Mouse (Mus musculus) midbrain, embryonic 11.5 days (tissue): ENCODE results near the gene Olfr328. TPM values are rescaled to one million over a fixed set of nuclear protein-coding genes. Genes with fewer than 3 reads are reported as not detected.
"Not testable (repeated sequence)": the region's sequence is repeated elsewhere in the genome, so short reads cannot be mapped to it uniquely, and the experiment has no call there.

Experiments
- ATAC-seq: fragments of 200-750 bp; cut with Nextera tagmentation; 2 replicates; pipeline ENCODE4 v1.8.0; 2017; ENCODE audit warnings: moderate TSS enrichment, moderate library complexity; ENCODE audit not compliant: low FRiP score
- DNase-seq: peaks from one replicate; pipeline ENCODE4 v3.0.0; 2015; ENCODE audit warnings: low spot score; ENCODE audit errors: missing footprints
- H3K27ac ChIP-seq: fragments of 300-500 bp; sonication (generic); 2 replicates; pipeline ENCODE4 v1.5.1; 2014; ENCODE audit warnings: low read depth, low read length
- H3K27me3 ChIP-seq: fragments of 300-500 bp; sonication (generic); 2 replicates; pipeline ENCODE4 v1.6.1; 2014; ENCODE audit warnings: mild to moderate bottlenecking, low read length, moderate library complexity, mixed read lengths; ENCODE audit not compliant: control insufficient read depth, insufficient read depth
- H3K36me3 ChIP-seq: fragments of 300-500 bp; sonication (generic); 2 replicates; pipeline ENCODE4 v1.6.1; 2014; ENCODE audit warnings: mild to moderate bottlenecking, low read length, moderate library complexity, mixed read lengths; ENCODE audit not compliant: control insufficient read depth, insufficient read depth
- H3K4me1 ChIP-seq: fragments of 300-500 bp; sonication (generic); 2 replicates; pipeline ENCODE4 v1.6.1; 2014; ENCODE audit warnings: low read length; ENCODE audit not compliant: control insufficient read depth, insufficient read depth
- H3K4me2 ChIP-seq: fragments of 300-500 bp; sonication (generic); 2 replicates; pipeline ENCODE4 v1.6.1; 2014; ENCODE audit warnings: mild to moderate bottlenecking, moderate library complexity
- H3K4me3 ChIP-seq: fragments of 300-500 bp; sonication (generic); 2 replicates; pipeline ENCODE4 v1.5.1; 2014; ENCODE audit warnings: low read depth, low read length
- H3K9ac ChIP-seq: fragments of 300-500 bp; sonication (generic); 2 replicates; pipeline ENCODE4 v1.6.1; 2014; ENCODE audit warnings: low read length
- H3K9me3 ChIP-seq: fragments of 300-500 bp; sonication (generic); 2 replicates; pipeline ENCODE4 v1.6.1; 2016; ENCODE audit warnings: low read length; ENCODE audit not compliant: control insufficient read depth
- WGBS: fragments of 180-500 bp; shearing (Covaris S2); extraction: QIAGEN DNeasy Blood & Tissue Kit; methylation state at CpG from one replicate; pipeline ENCODE4 v1.1.7; 2014; 5-methylcytosine and 5-hydroxymethylcytosine counted together
- polyA plus RNA-seq: library from polyadenylated mRNA; unstranded; fragments of >200 nt; fragmentation: Nextera tagmentation; extraction: Ambion mirVana; gene quantifications from 2 replicates; pipeline ENCODE4 v1.2.1, GENCODE M21; 2014

Gene Olfr328
- polyA plus RNA-seq, 1 experiment from 2014 or later = 0.04 TPM

DNA sequence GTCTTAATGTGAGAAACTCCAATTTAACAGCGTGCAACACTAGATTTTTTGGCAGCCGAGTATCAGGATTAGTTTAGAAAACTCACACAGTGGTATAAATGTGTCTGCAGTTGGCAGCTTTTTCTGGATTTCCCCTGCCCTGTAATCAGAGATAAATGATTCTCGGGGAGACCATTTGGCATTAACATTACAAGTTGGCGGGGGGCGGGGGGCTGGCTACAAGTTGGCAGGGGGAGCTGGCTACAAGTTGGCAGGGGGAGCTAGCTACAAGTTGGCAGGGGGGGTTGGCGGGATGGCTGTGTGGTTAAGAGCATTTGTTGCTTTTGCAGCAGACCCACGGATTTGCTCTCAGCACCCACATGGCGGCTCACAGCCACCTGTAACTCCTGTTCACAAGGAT lies 23.2 kb upstream of the Olfr328 start:
- no peak overlapping the region for H3K27ac ChIP-seq
- H3K4me3 ChIP-seq = no peak overlapping the region
- no peaks in the 10 kb centered on the region for H3K27me3 ChIP-seq
- DNase-seq (peak; percentile 62), ATAC-seq (no peak)
- H3K36me3 ChIP-seq = no peaks in the 10 kb centered on the region
- WGBS = 86% methylated on average over 8 of the region's 8 CpGs
- H3K4me1 ChIP-seq = no peaks in the 10 kb centered on the region
- no peak overlapping the region for H3K9ac ChIP-seq
- H3K9me3 ChIP-seq = no peaks in the 10 kb centered on the region
- H3K4me2 ChIP-seq = no peak overlapping the region

DNA sequence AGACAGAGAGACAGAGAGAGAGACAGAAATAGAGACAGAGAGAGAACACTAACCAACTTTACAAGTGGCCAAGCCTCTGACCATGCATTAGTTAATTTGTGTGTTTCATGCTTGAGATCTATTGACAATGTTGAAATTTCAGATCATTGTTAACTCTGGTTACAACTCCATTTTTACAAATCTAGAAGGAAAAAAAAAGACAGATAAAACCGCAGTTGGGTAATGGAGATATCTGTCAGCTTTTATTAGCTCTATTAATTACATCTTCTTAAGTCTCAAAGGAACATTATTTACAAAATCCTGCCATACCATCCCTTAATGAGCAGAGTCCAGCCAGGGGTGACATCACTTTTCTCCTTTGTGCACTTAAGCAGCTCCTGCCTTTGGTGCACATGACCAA lies 22.0 kb upstream of the Olfr328 start, which contains the start of gene Olfr325:
TSS of gene Olfr325 (plus strand) at position 301 of the 400 bp plus-strand sequence.
- peak; percentile 17 for DNase-seq
- Histone ChIP-seq H3K4me3 (no peak within 1 kb of the TSS), H3K36me3 (no peaks in the 10 kb centered on the region), H3K4me1 (no peaks in the 10 kb centered on the region), H3K9ac (no peak within 1 kb of the TSS), H3K27me3 (no peaks in the 10 kb centered on the region), H3K4me2 (no peak within 1 kb of the TSS), H3K9me3 (no peaks in the 10 kb centered on the region), H3K27ac (no peak within 1 kb of the TSS)
- 84% methylated on average over 1 of the region's 1 CpGs for WGBS
- ATAC-seq = no peak

DNA sequence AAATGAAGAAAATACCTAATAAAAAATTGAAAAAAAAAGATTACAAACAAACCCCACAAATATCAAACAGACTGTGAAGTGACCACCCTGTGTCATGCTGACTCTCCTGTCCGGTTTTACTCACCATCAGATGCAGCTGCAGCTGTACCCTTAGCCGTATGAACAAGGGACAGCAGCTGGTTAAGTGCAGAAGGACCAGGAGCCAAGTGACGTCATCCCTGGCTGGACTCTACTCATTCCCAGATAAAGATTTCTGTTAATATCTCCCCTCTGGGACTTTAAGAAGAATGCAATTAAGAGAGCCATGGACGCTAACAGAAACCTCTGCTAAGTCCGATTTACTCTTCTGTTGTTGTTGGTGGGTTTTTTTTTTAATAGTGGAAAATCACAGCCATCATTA lies 15.0 kb upstream of the Olfr328 start, which contains the start of gene Olfr224:
TSS of gene Olfr224 (minus strand) at position 149 of the 400 bp plus-strand sequence.
- H3K36me3 ChIP-seq = no peaks in the 10 kb centered on the region
- no peak within 1 kb of the TSS for H3K4me2 ChIP-seq
- no peaks in the 10 kb centered on the region for H3K27me3 ChIP-seq
- H3K4me1 ChIP-seq = no peaks in the 10 kb centered on the region
- H3K9ac ChIP-seq = no peak within 1 kb of the TSS
- ATAC-seq (no peak), DNase-seq (no peak)
- WGBS = 84% methylated on average over 5 of the region's 5 CpGs
- H3K4me3 ChIP-seq = no peak within 1 kb of the TSS
- H3K9me3 ChIP-seq = no peaks in the 10 kb centered on the region
- H3K27ac ChIP-seq = no peak within 1 kb of the TSS

DNA sequence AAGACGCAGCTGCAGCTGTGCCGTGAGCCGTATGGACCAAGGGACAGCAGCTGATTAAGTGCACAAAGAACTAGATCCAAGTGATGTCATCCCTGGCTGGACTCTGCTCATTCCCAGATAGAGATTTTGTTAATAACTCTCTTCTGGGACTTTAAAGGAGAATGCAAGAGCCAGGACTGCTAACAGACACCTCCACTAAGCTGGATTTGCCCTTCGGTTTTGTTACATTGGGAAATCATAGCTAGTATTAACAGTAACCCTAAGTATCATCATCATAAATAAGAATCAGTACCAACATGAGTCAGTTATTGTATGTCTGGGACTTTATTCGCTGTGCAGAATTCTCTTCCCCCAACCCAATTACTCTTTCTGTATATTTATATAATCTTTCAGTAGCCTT lies 9.1 kb downstream of the Olfr328 start, which contains the start of gene Olfr329-ps:
TSS of gene Olfr329-ps (minus strand) at position 101 of the 400 bp plus-strand sequence.
- Histone ChIP-seq H3K9ac (no peak within 1 kb of the TSS), H3K4me3 (no peak within 1 kb of the TSS), H3K4me2 (no peak within 1 kb of the TSS), H3K4me1 (no peaks in the 10 kb centered on the region), H3K27ac (no peak within 1 kb of the TSS), H3K9me3 (no peaks in the 10 kb centered on the region), H3K36me3 (no peaks in the 10 kb centered on the region), H3K27me3 (no peaks in the 10 kb centered on the region)
- ATAC-seq (no peak), DNase-seq (no peak)
- WGBS = 94% methylated on average over 5 of the region's 5 CpGs

DNA sequence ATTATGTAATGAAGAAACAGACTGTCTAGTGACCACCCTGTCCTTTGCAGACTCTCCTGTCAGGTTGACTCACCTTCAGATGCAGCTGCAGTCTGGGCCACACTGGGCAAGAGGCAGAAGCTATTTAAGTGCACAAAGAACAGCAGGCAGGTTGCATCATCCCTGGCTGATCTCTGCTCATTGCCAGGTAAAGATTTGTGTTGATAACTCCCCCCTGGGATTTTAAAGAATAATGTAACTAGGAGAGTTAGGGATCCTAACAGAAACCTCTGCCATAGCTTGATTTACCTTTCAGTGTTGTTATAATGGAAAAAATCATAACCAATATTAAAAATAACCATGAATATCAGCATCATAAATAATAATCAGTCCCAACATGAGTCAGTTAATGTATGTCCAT lies 20.7 kb downstream of the Olfr328 start, which contains the start of gene Olfr330:
TSS of gene Olfr330 (minus strand) at position 101 of the 400 bp plus-strand sequence.
- not testable (repeated sequence) for H3K27ac ChIP-seq, H3K4me2 ChIP-seq, DNase-seq, H3K4me3 ChIP-seq, H3K36me3 ChIP-seq, H3K9ac ChIP-seq, H3K9me3 ChIP-seq, H3K27me3 ChIP-seq, ATAC-seq, H3K4me1 ChIP-seq

DNA sequence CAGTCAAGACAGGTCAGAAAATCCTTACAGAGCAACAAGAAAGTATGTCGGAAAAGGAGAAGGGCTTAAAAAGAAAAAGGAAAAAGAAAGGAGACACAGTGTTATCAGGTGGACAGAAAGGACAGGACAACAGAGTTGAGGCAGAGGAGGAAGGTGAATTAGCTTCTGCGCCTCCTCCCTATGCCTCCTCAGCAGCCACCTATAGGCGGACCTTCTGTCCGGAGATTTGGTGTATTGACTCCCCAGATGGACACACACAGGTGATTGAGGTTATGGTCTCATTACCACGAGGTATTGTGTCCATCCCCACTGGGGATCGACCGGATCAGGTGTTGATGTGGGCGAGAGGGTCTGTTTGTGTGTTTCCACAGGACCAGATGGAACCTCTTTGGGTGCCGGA lies 35.7 kb downstream of the Olfr328 start:
- 95% methylated on average over 6 of the region's 9 CpGs for WGBS
- not testable (repeated sequence) for H3K9me3 ChIP-seq, DNase-seq, ATAC-seq, H3K36me3 ChIP-seq, H3K4me3 ChIP-seq, H3K27ac ChIP-seq, H3K9ac ChIP-seq, H3K27me3 ChIP-seq, H3K4me2 ChIP-seq, H3K4me1 ChIP-seq

DNA sequence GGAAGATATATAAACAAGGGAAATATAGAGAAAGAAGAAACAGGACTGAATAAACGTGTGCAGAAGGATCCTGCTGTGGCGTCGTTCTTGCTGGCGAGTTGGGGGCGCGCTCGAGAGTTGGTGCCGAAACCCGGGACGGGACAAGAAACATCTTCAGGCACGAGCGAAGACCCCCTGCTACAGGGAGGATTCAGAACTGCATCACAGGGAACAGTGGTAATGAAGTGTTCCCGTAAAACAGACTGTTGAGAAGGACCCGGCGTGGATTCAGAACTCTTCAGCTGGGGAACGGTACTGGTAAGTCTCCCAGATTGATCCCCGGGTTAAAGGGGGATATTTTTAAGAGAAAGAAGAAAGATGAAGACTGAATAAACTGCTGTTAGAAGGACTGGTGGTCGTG lies 36.5 kb downstream of the Olfr328 start:
- not testable (repeated sequence) for H3K4me1 ChIP-seq, H3K36me3 ChIP-seq, ATAC-seq, H3K4me2 ChIP-seq, H3K9me3 ChIP-seq, H3K9ac ChIP-seq, H3K27ac ChIP-seq, H3K4me3 ChIP-seq, H3K27me3 ChIP-seq, DNase-seq
- WGBS = 94% methylated on average over 17 of the region's 18 CpGs

DNA sequence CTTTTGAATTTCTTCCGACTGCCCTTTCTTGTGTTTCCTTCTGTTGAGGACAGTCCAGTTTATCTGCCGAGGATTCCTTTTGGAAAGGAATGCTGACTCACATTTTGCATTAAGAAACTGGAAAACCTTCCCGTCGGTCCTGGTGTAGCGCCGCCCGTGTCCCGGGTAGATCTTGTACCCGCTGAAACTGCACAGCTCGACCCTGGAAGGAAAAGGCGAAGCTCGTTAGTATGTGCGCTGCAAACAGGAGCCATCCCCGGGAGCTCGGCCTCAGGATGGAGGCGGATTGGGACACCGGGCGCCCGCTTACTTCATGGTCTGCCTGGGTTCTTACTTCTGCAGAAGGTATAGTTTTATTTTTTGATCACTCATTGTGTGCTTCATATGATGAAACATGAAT lies 46.4 kb downstream of the Olfr328 start:
- not testable (repeated sequence) for H3K4me1 ChIP-seq, ATAC-seq, H3K27ac ChIP-seq

DNA sequence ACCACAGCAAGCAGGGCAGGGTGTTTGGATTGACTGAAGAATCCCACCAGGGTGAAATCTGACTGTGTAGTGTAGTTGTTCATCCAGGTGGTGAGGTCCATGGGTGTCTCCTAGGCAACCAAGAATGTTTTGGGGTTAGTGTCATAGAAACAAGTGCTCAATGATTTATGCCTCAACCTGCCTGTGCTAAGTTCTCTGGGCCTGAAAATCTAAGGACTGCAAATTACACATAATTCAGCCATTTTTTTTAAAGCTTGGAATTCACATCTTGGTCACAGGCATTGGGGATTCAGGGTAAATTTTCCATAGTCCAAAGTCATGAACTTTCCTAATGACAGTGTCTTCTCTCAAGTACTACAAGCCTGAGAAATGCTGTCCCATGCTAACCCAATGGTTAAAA lies 53.0 kb downstream of the Olfr328 start, which contains the start of gene Olfr331:
TSS of gene Olfr331 (minus strand) at position 101 of the 400 bp plus-strand sequence.
- H3K27me3 ChIP-seq, DNase-seq, ATAC-seq, H3K27ac ChIP-seq, H3K36me3 ChIP-seq, H3K4me3 ChIP-seq, H3K4me2 ChIP-seq, H3K4me1 ChIP-seq, H3K9ac ChIP-seq, H3K9me3 ChIP-seq: not testable (repeated sequence)

More for the DNA sequence above, 46.4 kb downstream of the Olfr328 start:
- not testable (repeated sequence) for H3K9ac ChIP-seq, H3K4me3 ChIP-seq, H3K27me3 ChIP-seq, DNase-seq, H3K4me2 ChIP-seq, H3K9me3 ChIP-seq, H3K36me3 ChIP-seq
- 87% methylated on average over 19 of the region's 19 CpGs for WGBS
